Mouse (Mus musculus) common myeloid progenitor, adult 5-6 weeks (primary cell): ENCODE results near the gene Utp11. TPM values are rescaled to one million over a fixed set of nuclear protein-coding genes. Genes with fewer than 3 reads are reported as not detected.
A peak's percentile ranks its signal among the peaks of the same experiment; 100 is the strongest.
"Not testable (repeated sequence)": the region's sequence is repeated elsewhere in the genome, so short reads cannot be mapped to it uniquely, and the experiment has no call there.

Experiments
- ATAC-seq: replicated peaks from 2 replicates; pipeline ENCODE4 v1.8.0; 2016; ENCODE audit warnings: low read depth, mild to moderate bottlenecking, moderate TSS enrichment, inconsistent platforms; ENCODE audit not compliant: poor library complexity, severe bottlenecking
- total RNA-seq: library from RNA; stranded (forward); fragments of 200-1000, 187-1606 nt; gene quantifications from 2 replicates; pipeline ENCODE4 v1.2.3, GENCODE M21; 2017

Utp11 gene
- 86.8 and 98.8 TPM in 2 replicates for total RNA-seq

DNA sequence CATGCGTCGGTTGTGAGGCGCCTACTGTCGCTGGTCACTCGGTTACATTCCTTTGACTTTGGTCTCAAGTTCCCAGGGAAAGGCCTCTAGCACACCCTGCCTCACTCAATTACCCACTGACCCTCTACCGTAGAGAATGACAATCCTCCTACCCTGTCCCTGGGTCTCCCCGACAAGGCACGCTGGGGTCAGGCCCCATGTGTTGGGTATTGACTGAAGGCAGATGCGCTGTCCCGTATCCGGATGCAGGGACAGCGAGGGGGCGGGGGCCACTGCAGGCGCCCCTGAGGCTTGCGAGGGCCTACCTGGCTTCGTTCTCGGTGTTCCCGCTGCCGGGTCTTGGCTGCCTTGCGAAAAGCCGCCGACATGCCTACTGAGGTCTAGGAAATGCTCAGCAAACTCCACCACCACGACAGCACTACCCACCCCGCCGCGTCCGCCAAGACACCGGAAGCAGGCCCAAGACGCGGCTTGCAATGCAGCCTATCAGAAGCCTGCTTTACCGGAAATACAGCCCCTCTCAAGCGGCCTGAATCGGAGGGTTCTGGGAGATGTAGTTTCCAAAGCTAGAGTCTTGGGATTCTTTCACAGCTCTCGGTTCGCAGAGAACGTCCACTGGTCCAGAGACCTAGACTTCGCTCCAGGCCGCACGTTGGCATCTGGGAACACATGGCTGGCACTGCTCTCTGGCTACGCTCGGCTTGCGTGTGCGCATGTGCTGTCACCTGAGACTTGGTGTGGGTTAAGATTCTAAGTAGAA, at the start of gene Utp11:
Utp11 (minus strand) TSS at position 466 of the 760 bp plus-strand sequence.
- peak; percentile 91 for ATAC-seq

DNA sequence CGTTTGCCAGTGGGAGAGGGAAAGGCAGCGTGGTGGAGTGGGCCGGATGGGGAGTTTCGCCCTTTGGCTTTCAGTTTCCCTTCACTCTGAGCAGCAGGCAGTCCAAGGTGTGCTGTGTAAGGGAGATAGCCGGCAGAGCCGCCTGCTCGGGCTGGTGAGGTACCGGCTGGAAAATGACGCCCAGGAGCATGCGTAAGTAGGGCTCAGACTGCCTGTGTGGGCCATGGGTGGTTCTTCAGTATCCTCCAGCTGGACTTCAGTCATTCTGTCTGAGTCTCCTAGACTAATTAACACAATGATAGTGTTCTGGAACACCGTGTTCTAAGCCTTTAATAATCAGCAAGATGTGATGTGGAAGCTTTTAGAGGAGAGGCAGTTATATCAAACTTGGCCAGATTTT, 49.4 kb upstream of the Utp11 start:
- no peak for ATAC-seq

DNA sequence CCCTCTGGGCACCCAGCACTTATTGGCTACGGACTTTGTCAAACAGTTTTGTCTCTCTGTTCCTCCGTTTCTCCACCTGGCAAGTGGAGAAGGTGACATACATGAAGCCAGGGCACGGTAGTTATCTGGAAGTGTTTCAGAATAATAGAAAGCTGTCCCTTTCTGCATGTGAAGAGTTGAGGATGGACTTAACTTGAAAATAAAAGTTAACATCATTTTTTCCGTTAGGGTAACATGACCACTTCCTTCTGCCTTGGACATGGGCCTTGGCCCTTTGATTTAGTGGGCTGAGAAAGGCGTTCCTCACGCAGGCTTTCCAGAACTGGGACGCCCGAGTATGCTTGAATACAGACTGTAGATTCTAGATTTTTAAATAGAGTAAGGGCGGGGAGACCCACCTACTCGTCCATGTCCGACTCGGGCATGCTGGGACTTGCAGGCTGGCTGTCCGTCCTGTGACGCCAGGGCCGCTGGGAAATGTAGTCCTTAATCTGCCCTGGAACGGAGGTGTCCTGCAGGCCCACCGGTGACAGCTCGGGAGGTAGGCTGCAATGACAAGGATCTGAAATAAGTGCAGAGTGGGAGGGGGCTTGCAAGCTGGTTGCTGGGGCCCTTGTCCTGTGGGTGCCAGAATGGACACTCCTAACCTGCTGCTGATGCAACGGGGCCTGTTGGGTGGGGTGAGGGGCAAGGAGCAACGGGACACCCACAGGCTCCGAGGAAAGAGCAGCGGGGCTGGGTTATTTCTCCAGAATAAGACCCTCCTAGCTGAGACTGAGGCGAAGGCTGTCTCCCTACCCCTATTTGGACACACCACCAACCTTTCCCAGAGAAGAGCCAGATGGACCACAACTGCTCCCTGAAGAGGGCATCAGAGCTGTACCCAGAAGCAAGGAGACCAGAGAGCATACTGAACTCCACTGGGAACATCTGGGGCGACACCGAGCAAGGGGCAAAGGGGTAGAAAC, 48.3 kb upstream of the Utp11 start, which contains the start of gene Inpp5b:
Inpp5b (plus strand) TSS at position 475 of the 968 bp plus-strand sequence.
- peak; percentile 92 for ATAC-seq

DNA sequence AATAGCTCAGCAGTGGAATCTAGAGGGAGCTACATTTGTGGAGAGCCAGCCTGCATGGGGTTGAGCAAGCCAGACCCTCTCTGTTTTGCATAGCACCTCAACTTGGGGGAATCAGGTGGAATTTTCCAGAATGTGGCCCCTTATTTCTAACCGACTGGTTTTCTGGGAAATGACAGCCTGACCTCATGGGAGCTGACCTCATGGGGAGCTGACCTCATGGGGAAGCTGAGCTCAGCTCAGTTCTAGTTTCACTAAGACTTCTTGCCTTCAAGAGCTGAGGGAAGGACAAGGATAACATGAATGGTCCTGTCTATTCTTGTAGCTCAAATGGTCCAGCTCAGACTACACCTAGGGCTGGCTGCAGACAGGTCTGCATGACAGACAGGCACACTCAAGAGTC, 45.4 kb upstream of the Utp11 start:
- ATAC-seq = no peak

DNA sequence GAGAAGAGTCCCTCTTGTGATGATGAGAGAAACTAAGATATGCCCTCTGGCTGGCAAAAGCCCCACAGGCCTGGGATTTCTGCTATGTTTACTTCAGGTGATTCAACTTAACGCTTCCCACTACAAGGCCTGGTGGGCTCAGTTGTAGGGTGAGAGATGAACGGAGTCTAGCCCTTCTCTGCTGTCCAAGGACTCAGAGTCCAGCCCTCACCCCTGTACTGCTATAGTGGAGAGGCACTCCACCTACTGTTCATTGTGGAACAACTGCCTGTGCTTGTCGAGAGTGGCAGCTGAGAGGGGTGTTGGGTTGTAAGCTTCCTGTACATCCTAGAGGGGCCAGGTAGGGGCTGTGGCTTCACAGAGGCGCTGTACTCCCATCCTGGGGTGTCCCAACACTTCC, 44.6 kb upstream of the Utp11 start:
- ATAC-seq = 0 out of 2 replicates have a peak, but pooled peaks have one; percentile 9

DNA sequence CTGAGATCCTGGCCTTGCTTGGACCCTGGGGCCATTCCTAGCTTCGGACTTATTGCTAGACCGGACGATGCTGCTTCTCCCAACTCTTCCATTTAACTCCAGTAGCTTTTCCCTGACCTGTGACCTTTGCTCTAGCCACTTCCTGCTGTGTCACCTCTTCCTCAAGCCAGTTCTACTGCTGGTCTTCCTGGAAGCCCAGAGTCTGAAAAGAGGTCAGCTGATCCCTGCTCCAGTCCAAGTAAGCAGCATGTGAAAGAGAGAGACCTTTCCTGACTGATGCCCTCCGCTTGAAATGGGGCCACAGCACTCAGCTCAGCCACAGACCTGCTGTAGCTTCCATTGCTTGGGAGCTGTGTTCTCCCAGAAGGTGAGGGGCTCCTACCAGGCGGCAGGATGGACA, 44.1 kb upstream of the Utp11 start:
- no peak for ATAC-seq

DNA sequence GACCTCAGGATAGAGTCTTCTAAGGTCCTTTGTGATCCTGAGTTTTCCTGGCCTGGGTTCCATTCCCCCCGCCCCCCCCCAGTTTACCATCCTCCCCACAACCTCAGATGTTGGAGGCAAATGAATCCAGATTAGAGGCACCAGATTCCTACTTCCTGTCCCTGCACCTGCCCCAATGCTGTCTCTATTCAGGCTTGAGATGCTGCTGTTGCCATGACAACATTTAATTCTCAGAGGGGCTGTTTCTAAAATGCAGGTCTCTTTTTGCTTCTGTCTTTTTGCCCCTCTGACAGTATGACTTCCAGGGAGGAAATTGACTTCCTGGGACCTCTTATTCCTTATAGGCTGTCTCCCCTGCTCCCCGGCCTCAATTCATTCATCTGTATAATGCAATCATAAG, 43.6 kb upstream of the Utp11 start:
- no peak for ATAC-seq

DNA sequence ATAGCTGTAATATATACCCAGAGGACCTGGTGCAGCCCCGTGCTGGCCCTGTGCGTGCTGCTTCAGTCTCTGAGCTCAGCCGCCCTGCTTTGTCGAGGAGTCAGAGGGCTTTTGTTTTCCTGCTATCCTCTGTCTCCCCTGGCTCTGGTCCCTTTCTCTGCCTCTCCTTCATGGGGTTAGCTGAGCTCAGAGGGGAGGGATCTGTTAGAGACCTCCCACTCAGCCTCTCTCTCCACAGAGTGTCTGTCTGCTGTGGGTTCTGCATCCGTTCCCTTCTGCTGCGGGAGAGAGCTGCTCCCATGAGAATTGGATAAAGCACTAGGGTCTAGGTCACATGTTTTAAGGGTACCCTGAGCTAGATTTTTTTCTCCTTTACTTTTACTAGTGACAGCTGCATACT, 32.7 kb upstream of the Utp11 start:
- no peak for ATAC-seq

DNA sequence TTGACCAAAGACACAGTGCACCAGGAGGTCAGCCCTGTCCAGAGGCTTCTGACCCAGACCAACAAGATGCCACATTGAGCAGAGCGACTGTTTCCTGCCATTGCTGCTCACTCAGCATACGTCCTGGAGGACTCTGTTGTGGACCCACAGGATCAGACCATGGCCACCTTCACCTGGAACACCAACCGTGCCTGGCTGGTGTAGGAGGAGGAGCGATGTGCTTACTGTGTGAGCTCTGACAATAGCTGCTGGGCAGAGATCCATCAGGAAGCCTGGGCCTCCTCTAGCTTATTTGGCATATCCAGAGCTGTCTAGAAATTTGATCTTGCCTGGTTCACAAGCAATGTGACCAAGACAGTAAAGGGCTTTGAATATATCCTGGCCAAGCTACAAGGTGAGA, 25.7 kb upstream of the Utp11 start:
- no peak for ATAC-seq

DNA sequence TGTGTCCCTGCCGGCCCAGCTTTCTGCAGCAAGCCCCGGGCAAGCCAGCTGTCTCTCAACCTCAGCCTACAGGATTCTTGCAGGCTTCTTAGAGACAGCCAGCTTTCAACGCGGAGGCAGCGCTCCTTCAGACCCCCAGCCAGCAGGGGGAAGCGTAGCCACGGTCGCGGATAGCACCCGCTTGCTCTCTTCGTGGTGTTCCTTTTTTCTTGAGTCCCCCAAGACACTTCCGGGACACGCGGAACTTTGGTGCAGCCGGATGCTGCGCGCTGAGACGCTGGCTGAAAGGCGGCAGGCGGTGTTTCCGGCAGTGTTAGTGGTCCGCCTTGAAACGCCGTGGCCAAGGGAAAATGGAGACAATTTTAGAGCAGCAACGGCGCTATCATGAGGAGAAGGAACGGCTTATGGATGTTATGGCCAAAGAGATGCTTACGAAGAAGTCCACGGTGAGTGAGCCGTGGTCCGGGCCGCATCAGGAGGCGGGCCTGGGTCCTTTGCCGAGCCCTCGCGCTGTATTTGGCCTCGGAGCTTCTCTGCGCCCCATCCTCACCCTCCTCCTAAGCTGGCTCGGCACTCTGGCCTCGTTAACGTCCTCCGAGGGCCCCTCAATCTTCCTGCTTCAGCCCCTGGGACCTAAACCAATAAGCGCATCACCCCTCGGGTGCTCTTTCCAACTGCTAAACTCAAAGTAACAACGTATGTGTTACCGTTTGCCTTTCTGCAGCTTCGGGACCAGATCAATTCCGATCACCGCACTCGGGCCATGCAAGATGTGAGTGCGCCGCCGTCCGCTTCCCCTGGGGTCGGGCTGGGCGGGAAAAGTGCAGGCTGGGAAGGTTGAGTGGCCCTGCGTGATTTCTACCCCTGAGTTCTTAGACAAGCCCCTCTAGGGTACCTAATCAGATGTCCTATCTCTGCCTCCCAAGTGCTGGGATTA, 21.4 kb upstream of the Utp11 start, which contains the start of gene Sf3a3:
Sf3a3 (plus strand) TSS at position 232 of the 937 bp plus-strand sequence.
- ATAC-seq = peak; percentile 92

DNA sequence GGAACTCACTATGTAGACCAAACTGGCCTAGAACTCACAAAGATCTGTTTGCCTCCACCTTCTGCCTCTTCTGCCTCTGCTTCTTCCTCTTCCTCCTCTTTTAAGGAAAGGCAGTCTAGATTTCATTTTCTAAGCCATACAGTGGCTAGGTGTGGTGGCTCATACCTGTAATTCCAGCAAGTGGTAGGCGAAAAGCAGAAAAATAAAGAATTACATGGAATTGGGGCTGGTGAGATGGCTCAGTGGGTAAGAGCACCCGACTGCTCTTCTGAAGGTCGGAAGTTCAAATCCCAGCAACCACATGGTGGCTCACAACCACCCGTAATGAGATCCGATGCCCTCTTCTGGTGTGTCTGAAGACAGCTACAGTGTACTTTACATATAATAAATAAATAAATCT, 20.4 kb upstream of the Utp11 start:
- ATAC-seq = not testable (repeated sequence)

DNA sequence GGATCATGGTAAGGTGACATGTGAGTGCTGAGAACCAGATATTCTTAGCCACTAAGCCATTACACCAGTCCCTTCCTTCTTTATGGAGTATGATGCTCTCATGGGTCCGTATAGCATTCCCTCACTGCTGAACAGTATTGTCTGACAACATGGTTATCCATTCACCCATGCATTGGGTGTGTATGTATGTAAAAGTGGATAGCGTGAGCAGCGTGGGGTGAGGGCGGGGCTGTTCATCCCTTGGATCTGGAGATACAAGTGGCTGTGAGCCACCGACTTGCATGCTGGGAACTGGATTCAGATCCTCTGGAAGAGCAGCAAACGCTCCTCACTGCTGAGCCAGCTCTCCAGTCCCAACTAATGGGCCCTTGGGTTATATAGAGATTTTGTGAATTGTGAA, 19.2 kb upstream of the Utp11 start:
- no peak for ATAC-seq

DNA sequence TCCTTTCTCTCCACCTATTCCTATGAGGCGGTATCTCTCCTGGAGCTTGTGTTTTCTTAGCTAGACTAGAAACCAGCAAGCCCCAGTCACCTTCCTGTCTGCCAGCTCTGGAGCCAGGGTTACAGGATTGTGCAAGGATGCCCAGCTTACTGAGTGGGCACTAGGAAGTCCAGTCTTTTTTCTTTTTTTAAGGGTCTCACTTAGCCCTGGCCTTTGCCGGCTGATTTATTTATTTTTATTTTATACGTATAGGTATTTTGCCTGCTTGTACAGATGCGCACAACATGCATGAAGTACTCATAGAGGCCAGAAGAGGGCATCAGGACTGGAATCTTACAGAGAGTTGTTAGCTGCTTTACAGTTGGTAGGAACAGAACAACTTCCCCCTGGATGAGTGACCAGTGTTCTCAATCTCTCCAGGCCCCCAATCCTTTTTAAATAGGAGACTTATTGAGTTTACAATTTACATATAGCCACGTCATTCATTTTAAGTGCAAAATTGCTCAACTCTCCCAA, 17.4 kb upstream of the Utp11 start:
- ATAC-seq = peak; percentile 34

DNA sequence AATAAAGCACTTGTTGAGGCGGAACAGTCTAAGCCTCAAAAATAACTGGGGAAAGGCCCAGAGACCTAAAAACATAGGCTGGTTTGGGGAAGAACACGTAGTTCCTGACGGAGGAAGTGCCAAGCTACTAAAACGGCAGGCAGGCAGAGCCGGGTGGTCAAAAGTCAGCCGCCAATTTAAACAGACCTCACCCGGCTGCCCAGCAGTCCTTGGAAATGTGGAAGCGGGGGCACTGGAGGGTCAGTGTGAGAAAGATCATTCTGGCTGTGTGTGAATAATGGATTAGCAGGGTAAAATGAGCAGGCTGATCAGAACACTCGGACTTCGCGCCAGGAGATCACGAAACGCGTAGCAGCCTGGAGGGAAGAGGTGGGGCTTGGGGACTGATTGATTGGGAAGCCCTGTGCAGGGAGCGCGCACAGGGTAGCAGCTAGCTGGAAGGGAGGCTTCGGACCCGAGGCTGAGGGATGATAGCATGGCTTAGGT, 16.6 kb upstream of the Utp11 start:
- no peak for ATAC-seq

DNA sequence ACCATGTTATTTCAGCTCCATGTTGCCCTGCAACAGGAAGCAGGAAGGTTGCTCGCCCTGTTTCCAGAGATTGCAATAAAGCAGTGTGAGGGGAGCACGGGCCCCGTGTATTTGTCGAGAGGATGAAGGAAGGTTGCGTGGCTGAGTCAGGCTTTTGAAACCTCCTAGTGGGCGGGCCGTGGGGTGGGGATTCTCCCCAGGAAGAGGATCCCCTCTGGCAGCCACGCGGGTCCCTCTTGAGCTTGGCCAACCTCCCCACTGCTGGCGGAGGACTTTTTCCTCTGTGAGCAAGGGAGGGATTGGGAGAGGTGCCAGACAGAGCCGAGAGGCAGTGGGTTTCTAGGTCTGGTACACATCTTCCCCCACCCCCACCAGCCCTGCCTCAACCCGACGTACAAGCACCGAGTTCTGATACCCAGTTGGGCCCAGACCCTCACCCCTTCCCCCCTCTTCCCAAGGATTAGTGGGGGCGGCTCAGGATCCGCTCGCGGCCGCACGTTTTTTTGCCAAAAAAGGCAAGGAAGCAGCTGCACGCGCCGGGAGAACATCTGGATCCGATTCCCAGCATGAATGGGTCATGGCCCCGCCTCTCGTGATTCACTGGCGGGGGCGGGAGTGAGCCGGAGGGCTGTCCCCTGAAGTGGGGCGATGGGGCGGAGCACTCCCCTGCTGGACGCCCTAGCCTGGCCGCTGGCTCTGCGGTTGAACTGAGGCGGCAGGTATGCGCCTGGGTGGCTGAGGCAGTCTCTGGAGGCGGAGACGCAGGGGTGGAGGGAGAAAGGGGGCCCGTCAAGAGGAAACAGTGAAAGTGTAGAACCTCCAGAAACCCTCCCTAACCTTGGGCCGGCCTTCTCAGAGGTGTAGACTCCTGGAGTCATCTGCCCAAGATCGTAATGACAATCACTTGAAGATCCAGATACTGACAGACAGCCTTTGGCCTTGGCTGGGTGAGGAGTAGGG, 15.4 kb upstream of the Utp11 start:
- peak; percentile 68 for ATAC-seq

DNA sequence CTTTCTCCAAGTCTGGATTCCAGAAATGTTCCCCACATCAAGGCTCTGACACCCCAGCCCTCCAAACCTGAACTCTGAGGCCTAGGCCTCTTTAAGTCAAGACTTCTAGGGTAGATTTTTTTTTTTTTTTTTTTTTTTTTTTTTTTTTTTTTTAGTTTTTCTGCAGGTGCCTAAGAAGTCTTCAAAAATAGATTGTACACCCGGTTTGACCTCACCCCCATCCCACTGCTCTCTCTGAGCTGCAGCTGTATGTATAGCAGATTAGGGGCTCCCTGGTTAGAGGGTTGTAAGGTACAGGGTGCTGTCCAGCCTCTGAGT, 14.8 kb upstream of the Utp11 start:
- ATAC-seq = not testable (repeated sequence)

DNA sequence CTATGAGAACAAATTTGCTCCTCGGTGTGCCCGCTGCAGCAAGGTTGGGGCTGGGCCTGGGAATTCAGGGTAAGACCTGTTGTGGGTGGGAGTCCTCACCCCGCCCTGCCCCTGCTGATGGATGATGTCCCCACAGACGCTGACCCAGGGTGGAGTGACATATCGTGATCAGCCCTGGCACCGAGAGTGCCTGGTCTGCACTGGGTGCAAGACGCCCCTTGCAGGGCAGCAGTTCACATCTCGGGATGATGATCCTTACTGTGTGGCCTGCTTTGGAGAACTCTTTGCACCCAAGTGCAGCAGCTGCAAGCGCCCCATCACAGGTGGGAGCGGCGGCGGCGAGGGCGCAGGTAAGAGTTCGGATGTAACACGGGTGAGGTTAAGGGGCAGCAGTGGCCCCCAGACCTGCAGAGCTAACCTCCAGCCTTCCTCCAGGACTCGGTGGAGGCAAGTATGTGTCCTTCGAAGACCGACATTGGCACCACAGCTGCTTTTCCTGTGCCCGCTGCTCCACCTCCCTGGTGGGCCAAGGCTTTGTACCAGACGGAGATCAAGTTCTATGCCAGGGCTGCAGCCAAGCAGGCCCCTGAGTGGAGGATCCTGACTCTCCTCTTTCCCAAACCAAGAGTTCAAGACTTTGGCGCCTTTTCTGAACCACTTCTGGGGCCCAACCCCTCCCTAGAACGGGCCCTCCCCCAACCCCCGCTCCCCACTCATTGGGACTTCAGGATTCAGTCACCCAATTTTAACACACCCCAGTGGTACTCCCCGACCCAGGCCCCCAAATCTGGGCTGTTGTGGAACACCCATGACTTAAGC, 14.2 kb upstream of the Utp11 start:
- ATAC-seq = not testable (repeated sequence)
